Mouse (Mus musculus) kidney, postnatal 36 days (tissue): ENCODE results near the gene Cep78.

Experiments
- DNase-seq, 2 experiments: peaks; one replicate each; pipeline ENCODE4 v3.0.0; 2021 to 2022; ENCODE audit warnings: mixed read lengths in 2 of 2

Gene Cep78

DNA sequence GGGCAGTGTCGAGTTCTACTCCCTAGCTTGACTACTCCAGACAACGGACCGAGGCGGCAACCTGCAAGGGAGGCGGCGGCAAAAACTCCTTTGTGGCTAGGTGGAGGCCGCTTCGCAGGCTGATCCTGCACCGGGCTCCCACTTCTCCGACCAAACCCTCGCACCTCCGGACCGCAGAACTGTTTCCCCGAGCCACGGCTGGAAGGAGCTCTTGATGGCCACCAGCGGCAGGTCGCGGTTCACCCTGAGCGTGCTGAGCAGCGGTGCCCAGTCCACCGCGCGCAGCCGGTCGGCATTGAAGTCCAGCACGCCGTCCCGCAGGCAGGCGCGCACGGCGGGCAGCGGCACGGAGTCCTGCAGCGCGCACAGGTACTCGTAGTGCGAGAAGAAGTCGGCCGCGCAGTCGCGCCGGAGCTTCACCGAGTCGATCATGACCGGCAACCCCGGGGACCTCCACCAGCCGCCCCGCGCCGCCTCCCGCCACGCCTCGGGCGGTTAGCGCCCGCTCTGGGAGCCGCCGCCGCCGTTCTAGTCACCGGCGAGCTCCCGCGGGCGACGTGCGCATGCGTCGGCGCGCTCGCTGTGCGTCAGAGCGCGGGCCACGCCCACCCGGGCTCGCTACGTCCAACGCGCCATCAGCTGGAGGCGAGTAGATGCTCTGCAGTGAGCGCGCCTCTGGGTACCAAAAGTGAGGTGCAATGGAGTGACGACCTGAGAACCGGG is at the start of gene Cep78:
TSS of gene Cep78 (minus strand) at position 541 of the 723 bp plus-strand sequence.
- DNase-seq: peak; percentile 89 to 95

DNA sequence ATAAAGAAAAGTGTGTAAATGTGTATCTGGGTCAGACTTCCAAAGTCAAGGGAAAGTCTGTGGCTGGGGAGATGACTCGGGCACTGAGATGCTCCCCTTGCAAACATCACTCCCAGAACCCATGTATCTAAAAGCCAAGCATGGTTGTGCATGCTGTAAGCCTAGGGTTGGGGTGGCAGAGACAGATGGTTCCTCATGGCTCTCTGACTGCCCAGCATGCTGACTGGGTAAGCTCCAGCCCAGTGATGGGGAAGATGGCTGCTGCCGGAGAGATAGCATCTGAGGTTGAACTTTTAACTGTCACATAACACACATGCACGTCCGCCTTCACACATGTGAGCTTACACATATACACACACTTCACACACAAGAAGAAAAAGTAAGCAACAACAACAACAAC is 46.5 kb upstream of the Cep78 start:
- DNase-seq: no peak

DNA sequence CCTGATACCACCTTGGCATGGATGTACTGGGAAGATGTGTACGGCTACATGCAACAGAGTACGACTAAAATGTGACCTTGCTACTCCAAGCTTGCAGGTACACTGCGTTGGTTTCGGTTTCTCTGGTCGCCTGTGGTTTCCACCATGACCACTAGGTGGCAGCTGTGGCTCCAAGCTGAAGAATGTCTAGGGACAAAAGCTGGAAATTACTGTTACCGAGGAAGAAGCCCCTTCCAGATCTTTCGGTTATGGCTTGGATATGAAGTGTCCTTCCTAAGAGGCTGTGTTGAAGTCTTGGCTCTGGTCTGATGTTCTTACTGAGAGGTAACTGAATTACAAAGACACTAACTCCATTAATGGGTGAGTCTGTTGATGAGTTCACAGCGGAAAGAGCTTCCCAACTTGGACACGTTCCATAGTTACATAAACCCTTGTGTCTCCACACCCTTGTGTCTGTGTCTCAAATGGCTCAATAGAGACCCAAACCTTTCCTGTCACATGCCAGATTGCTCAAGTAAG is 44.5 kb upstream of the Cep78 start:
- DNase-seq: peak; percentile 50 to 60

DNA sequence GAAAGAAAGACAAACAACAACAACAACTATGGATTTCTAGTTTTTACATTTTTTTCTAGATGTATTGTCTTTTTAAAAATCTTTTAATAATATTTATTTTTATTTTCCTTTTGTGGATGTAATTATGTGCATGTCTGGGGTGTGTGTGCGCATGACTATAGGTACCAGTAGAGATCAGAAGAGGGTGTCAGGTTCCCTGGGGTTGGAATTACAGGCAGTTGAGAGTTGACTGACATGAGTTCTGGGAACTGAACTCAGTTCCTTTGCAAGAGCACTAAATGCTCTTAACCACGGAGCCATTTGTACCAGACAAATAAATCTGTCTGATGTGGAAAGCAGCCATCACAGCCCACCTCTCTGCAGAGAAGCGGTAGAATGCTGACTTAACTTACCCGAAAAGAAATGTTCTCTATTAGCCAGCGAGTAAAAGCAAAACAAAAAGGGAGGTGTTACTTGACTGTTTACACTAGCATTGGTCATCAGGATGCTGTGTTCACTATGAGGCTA is 44.0 kb upstream of the Cep78 start:
- DNase-seq: no peak

DNA sequence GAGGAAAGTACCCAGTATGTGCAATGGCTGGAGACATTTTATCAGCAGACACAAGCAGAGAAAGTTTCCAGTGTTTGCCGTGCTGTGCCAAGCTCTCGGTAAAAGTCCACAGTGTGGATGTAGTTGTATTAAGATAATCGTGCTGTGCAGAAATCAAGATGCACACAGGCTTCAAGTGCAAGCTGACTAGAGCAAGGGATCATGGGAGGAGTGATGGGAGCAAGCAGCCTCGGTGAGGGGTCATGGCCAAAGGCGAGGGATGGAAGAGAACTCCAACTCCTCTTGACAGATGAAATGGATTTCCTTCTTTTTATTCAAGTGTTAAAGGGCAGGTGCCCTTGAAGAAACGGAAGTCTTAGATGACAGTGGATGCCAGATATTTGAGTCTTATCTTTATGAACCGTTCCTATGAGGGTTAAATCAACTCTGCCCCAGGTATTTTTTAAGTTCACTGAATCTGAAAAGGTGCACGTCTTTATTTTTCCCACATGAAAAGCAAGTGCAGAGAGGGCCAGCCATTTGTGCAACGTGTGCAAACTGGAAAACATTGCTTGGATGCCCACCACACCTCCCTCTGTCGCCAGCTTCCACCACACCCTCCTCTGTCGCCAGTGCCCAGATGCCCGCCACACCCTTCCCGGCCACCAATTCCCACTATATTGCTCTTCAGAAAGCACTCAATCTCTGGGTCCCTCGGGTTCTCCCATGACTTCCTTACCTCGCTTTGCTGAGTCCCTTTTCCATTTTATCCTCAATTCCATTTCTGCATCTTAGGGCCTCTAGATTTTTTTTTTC is 43.3 kb upstream of the Cep78 start:
- no peak for DNase-seq

DNA sequence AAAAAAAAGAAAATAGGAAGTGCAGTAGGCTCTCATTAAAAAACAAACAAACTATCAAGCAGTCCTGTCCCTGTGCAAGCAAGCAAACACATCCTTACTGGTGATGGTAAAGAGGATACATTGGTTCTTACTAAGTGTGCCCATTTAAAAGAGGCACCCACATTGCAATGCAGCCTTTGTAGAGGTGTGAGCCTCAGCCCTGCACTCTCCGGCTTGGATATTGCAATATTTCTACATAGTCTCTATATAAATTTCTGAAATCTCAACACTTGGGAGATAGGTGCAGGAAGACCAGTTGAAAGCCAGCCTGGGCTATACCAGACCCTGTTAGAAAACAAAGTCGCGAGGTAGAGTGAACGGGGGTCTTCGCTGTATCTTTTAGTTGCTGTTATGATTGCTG is 41.5 kb upstream of the Cep78 start:
- no peak for DNase-seq

DNA sequence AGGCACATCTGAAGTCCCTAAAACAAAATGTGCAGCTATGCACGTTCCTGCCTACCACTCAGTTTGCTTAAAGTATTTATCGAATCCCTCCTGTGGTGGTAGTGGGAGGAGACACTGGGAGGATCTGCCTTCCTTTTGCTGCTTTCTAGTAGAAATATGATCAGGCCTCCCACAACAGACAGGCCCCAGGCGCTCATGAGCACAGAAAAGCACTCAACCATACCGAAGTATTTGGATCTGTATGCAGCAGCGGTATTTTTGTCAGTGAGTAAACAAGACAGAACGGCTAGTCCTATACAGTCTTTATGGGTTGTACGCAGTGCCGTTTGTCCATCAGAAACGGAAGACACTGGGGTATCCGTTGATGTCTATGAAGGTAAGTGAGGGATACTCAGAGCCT is 37.4 kb upstream of the Cep78 start:
- peak in 1 of 2 experiments; percentile 13 for DNase-seq

DNA sequence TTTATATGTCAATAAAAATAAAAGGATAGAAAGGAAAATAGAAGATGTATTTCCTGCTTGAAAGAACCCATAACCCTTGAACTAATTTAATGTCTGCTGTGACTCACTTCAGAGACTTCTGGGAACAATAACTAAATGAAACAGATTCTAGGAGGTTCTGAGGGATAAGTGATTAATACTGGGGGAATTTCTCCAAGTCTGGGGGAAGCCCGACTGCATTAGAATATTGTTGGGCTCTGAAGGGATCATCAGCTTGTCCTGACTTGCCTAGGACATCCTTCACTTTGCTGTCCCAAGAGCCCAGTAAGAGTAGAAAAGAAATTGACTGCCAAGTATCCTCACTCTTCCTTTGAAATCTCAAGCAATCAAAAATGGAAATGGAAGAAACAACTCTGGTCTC is 31.4 kb upstream of the Cep78 start:
- DNase-seq: no peak

DNA sequence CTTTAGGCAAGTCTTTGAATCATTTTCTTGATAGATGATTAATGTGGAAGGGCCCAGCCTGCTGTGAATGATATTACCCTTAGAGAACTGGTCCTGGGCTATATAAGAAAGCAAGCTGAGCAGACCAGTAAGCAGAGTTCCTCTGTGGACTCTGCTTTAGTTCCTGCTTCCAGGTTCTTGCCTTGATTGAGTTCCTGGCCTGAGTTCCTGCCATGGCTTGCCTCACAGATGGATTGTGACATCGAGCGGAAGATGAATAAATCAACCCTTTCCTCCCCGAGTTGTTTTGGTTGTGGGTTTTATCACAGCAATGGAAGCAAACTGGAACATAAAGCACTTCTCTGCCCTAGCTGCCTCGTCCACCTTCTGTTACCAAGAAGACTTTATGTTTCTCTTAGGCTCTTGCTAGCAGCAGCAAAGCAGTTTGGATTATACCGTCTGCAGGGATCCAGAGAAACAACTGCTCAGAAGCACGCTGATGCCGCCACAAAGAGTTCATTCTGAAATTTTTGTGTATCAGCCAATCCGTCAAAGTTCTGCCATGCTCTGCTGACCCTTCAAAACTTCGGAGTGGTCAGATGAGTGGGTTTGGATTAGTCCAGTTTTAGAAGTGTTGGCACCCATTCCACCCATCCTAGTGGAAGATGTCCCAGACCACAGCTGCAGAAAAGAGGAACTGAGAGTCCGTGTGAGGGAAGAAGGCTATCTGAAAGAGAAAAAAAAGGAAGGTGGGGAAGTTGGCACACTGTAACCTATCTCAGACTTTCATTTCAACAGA is 30.6 kb upstream of the Cep78 start:
- DNase-seq: no peak

DNA sequence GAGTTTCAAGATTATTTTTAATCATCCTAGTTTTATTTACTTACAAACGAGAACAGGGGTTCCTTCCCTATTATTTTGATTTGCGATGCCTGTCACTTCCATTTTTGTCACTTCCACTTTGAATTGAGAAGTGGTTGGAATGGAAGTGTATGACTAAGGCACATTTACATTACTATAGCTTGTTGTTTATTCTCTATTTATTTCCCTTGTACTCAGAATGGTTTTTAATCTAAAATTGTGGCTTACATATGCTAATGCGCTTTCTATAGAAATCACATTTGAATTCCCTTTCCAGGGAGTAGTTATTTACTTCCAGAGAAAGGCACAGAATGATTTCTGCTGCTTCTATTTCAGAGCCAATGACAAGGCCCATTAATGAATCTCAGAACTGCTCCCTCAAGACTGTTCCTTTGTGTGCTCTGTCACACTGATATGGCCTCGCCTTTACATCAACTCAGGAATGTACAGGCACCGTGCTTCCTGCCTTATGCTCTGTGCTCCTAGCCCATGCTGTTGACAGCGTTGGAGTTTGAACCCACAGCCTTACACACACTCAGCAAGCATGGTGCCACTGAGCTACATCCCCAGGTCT is 25.1 kb upstream of the Cep78 start:
- no peak for DNase-seq

DNA sequence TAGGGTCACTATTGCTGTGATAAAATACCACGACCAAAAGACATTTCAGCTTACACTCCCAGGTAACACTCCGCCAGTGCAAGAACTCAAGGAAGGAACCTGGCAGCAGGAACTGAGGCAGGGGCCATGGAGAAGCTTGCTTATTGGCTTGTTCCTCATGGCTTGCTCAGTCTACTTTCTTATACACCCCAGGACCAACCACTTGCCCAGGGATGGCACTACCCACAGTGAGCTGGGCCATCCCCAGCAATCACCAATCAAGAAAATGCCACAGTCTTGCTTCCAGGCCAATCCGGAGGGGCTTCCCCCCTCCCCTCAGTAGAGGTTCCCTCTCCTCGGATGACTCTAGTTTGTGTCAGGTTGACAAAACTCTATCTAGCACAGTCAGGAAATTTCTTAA is 24.3 kb upstream of the Cep78 start:
- DNase-seq: no peak

DNA sequence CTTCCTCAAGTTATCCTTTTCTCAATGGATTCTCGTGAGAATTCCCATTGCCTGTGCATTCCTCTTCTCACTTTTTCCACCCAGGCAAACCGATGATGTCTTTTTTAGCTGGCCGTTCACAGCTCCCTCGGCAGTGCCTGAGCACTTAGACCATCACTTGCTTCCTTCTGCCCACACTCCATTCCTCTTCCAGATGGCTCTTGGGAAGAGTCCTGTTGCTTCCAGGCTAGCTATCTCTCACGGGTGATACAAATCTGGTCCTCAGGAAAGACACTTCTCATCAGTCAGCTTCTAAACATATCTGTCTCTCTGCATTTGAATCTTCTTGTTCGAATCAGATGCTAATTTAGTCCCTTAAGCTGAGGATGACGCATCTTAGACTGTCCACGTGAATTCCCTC is 22.3 kb upstream of the Cep78 start:
- DNase-seq: no peak

DNA sequence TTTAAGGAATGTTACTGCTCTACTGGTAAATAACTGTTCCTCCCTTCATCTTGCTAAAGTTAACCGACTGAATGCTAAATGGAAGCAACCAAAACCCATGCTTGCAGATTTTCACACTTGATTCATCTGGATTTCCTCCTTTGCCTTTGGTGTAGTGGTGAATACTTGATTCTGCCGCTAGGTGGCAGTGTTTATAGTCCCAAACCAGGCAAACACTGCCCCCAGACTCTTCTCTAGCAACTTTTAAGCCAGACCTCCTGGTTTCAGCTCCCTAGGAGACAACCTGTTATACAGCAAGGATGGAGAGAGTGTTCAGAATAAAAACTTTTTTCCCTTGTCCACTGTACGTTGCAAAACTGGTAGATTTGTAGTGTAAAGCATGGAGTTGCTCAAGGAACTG is 13.4 kb upstream of the Cep78 start:
- DNase-seq: peak; percentile 35 to 73

DNA sequence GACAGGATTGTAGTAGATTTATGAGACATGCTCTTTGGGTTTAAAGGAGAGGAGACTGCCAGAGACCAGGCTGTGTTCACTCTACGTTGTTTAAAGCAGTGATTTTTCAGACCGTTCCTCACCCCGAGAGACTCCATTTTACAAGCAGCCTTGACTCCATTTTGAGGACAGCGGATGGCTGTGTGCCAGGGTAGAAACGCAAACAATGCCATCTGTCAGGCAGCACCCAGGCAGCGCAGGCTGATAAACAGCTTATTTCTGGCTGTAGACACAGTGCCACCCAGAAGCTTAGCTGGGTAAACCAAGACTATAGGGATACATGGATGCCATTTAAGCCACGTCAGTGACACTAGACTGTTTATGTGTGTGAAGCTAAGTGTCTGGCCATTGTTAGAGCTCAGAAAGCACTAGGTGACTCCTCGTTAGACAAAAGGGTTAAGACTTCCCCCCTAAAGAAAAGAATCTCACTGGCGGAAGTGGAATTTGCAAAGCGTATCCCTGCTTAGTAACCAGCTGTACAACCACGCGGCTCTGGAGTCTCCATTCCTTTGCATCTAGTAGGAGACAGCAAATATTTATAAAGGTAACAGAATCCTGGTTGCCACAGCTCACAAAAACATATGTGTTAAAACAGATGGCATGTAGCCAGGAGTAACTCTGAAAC is 12.2 kb upstream of the Cep78 start:
- DNase-seq: no peak

DNA sequence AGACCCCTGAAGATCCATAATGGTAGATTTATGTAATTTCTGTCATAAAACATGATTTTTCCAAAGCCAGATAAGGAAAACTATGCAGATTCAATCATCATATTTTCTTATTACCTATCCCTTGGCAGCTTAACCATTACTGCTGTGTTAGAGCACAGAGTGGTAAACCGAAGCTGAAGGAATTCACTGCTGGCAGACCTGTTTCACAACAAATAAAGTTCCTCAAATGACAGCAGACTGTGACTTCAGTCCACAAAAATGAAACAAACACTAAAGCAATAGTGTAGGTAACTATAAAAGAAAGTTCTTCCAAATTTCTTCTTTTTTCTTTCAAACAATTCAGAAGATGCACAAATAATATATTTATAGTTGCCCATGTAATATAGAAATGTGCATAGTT is 5.3 kb upstream of the Cep78 start:
- no peak for DNase-seq

DNA sequence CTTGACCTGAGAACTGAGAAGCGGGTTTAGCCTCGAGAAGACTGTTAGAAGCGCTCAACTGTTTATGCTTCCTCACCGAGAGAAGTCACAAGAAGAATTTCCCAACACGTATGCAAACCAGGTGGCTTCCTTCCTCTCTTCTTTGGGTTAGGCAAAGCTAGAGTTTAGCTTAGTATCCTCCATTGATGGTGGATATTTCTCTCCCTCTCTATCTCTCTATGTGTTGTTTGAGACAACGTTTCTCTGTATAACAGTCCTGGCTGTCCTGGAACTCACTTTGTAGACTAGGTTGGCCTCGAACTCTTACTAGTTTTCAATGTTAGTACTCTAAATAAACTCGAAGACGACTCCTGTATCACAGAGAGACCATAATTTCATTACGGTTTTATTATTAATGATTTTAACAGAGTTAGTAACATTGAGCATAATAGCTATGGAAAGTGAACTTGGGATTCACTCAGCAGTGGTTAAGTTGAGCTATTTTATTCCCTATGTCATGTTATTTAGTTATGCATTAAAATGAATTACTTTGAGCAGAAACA is 454 bp upstream of the Cep78 start:
- DNase-seq: no peak

DNA sequence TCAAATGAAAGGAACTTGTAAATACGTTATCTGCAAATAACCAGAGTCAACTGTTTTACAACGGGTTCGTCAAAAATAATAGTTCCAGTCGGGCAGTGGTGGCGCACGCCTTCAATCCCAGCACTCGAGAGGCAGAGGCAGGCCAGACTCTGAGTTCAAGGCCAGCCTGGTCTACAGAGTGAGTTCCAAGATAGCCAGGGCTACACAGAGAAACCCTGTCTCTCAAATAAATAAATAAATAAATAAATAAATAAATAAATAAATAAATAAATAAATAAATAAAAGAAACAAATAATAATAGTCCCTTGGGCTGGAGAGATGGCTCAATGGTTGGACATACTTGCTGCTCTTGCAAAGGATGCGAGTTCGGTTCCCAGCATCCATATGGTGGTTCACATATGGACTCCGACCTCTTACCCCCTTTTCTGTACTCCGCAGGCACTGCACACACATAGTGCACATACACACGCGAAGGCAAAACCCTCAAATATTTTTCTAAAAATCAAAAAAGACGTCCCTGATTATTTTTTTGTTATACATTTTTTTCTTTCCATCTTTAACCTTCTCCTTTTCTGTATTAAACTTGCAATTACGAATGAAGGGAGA is 947 bp downstream of the Cep78 start:
- DNase-seq: no peak

DNA sequence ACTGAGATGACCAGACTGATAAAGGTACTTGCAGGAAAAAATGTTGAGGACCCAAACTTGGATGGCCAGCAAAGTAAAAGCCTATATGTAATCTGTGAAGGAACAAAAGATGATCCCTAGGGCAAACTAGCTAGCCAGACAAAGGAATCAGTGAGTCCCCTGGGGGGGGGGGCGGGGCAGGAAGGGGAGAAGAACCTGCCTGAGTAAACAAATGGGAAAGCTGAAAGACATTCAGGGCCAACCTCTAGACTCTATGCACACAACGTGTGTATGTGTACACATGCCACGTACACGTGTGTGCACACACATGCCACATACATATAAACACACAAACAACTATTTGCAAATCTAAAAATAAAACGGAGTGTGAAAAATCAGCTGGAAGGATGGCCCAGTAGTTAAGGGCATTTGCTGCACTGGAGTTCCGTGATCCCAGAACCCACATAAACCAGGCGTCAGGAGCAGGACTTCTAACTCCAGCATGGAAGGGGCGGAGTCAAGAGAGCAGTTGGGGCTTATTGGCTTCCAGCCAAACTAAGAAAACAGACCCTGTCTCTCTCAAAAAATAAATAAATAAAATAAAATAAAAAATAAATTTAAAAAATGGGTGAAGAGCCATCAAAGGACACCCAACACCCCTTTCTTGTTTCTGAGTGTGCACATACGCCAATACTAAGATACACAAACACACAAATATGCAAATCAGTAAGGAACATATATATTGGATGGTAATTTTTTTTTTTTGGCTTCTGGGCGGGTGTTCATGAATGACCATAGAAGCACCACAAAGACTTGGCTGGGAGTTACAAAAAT is 1.7 kb downstream of the Cep78 start:
- no peak for DNase-seq

DNA sequence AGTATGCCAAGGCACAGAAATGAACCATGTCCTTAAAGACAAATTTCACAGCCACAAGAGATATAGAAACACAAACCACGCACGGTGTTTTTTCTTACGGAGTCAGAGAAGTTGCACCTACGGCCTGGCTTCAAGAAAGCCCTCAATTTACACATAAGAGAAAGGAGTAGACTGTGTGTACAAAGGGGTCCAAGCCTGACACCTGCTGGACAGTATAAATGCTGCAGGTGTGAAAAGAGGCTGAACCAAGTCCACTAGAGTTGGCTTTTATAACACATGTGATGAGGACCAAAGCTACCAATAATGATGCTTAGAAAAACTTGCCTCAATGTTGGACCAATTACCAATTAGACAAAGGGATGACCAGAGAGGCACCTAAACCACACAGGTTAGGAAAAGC is 2.9 kb downstream of the Cep78 start:
- DNase-seq: peak; percentile 75 to 83

DNA sequence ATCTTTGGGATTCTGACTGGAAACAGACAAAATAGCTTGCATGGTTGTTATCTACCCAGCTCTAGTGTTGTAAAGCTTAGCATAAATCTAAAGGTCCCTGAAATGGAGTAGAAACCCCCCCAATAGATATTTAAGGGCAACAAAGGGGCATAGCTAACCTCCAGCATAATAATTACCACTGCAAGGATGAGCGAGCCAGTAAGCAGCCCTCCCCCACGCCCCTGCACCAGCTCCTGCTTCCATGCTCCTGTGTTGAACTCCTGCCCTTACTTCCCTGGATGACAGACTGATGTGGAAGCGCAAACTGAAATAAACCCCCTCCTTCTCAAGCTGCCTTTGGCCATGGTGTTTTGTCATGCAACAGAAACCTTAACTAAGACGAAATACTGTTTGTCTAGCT is 11.4 kb downstream of the Cep78 start:
- DNase-seq: no peak

DNA sequence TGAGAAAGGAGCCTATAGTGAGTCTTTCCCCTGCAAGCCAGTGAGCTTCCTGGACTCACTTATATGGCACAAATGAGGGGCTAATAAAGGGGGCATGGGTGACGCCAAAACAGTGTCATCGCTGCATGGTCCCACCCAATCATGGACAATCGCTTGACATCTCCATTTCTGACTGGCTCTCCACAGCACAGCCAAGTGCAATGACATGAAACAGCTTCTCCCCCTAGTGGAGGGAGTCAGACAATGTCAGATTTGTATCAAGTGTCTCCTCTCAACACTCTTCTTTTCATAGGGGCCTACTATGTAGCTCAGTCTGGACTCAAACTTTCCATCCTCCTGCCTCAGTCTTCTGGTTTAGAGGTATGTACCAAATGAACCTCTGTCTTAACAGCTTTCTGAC is 19.7 kb downstream of the Cep78 start:
- DNase-seq: peak; percentile 59 to 62
